Mouse (Mus musculus) heart, embryonic 16.5 days (tissue): ENCODE measurements at regions not wholly inside any gene's neighbourhood (a gene's known extent, or its start where the extent isn't known, plus 50 kb on each side); places are given as distances from the start of the nearest gene placed in this dataset.

ENCODE experiments used
- ATAC-seq: fragments of 200-750 bp; cut with Nextera tagmentation; replicated peaks from 2 replicates; pipeline ENCODE4 v1.8.0; 2017; ENCODE audit warnings: moderate number of reproducible peaks; ENCODE audit not compliant: insufficient read depth, low FRiP score; ENCODE audit errors: extremely low read depth
- H3K27ac ChIP-seq: fragments of 300-500 bp; sonication (generic); 2 replicates; pipeline ENCODE4 v1.5.1; 2014; ENCODE audit warnings: mild to moderate bottlenecking, low read length, control low read depth, moderate library complexity
- H3K27me3 ChIP-seq: fragments of 300-500 bp; sonication (generic); 2 replicates; pipeline ENCODE4 v1.6.1; 2014; ENCODE audit warnings: low read length, mixed read lengths; ENCODE audit not compliant: control insufficient read depth, insufficient read depth
- H3K36me3 ChIP-seq: fragments of 300-500 bp; sonication (generic); 2 replicates; pipeline ENCODE4 v1.6.1; 2014; ENCODE audit not compliant: control insufficient read depth, insufficient read depth
- H3K4me1 ChIP-seq: fragments of 300-500 bp; sonication (generic); 2 replicates; pipeline ENCODE4 v1.6.1; 2014; ENCODE audit warnings: low read length, mixed read lengths; ENCODE audit not compliant: control insufficient read depth, insufficient read depth
- H3K4me2 ChIP-seq: fragments of 300-500 bp; sonication (generic); 2 replicates; pipeline ENCODE4 v1.6.1; 2014; ENCODE audit warnings: low read depth, mild to moderate bottlenecking, control low read depth, low read length
- H3K4me3 ChIP-seq: fragments of 300-500 bp; sonication (generic); 2 replicates; pipeline ENCODE4 v1.5.1; 2014; ENCODE audit warnings: mild to moderate bottlenecking, control low read depth, low read length
- H3K9ac ChIP-seq: fragments of 300-500 bp; sonication (generic); 2 replicates; pipeline ENCODE4 v1.6.1; 2014; ENCODE audit warnings: low read length, control low read depth
- H3K9me3 ChIP-seq: fragments of 300-500 bp; sonication (generic); replicated peaks from 2 replicates; pipeline ENCODE4 v1.6.1; 2016; ENCODE audit warnings: low read length; ENCODE audit not compliant: control insufficient read depth
- WGBS: fragments of 180-500 bp; shearing (Covaris S2); extraction: QIAGEN DNeasy Blood & Tissue Kit; methylation state at CpG from one replicate; pipeline ENCODE4 v1.1.7; 2014; 5-methylcytosine and 5-hydroxymethylcytosine counted together

- Histone ChIP-seq H3K4me1 (no peaks in the 10 kb centered on the region), H3K27ac (no peak overlapping the region), H3K4me2 (no peak overlapping the region), H3K9ac (no peak overlapping the region), H3K4me3 (no peak overlapping the region), H3K27me3 (no peaks in the 10 kb centered on the region), H3K36me3 (no peaks in the 10 kb centered on the region), H3K9me3 (no peaks in the 10 kb centered on the region)
- ATAC-seq: no peak
- 88% methylated on average over 2 of the region's 2 CpGs for WGBS
Measured at GRCm38 (mm10) chr10:96957019-96957418, 340.2 kb downstream of the Btg1 start.

DNA sequence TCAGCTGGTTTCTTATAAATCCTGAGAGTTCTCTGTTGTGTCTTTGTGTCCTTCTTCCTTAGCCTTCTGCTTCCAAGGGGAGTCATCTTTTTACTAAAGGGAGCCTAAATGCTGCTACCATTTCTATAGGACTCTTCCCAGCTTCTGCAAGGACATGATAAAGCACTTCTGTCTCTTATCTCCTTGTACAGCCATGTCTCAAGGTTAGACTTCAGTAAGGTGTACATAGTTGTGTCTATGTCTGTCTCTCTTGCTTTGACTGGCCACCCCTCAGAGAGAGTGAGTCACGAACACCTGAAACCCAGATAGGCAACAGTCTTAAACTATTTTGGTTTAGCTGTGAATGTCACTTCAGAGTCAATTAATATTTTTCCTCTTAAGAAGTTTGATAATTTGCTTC is 353.0 kb downstream of the Btg1 start:
- Histone ChIP-seq H3K27ac (no peak overlapping the region), H3K36me3 (no peaks in the 10 kb centered on the region), H3K27me3 (no peaks in the 10 kb centered on the region), H3K4me3 (no peak overlapping the region), H3K4me1 (no peaks in the 10 kb centered on the region), H3K4me2 (no peak overlapping the region), H3K9ac (no peak overlapping the region), H3K9me3 (no peaks in the 10 kb centered on the region)
- WGBS: 93% methylated on average over 1 of the region's 1 CpGs
- ATAC-seq: no peak

- 82% methylated on average over 4 of the region's 4 CpGs for WGBS
- no peak overlapping the region for H3K4me3 ChIP-seq
- no peak overlapping the region for H3K4me2 ChIP-seq
- no peak for ATAC-seq
- H3K27me3 ChIP-seq: no peaks in the 10 kb centered on the region
- no peaks in the 10 kb centered on the region for H3K36me3 ChIP-seq
- no peaks in the 10 kb centered on the region for H3K4me1 ChIP-seq
- no peak overlapping the region for H3K27ac ChIP-seq
- H3K9me3 ChIP-seq: no peaks in the 10 kb centered on the region
- H3K9ac ChIP-seq: no peak overlapping the region
Measured at GRCm38 (mm10) chr10:96970737-96971136, 353.9 kb downstream of the Btg1 start.

- no peaks in the 10 kb centered on the region for H3K36me3 ChIP-seq
- no peak overlapping the region for H3K27ac ChIP-seq
- no peaks in the 10 kb centered on the region for H3K27me3 ChIP-seq
- 65% methylated on average over 3 of the region's 3 CpGs for whole genome bisulfite sequencing
- no peak for ATAC-seq
- no peaks in the 10 kb centered on the region for H3K4me1 ChIP-seq
- H3K9me3 ChIP-seq: no peaks in the 10 kb centered on the region
- H3K9ac ChIP-seq: no peak overlapping the region
- no peak overlapping the region for H3K4me3 ChIP-seq
- H3K4me2 ChIP-seq: no peak overlapping the region
Measured at GRCm38 (mm10) chr10:96971810-96972209, 355.0 kb downstream of the Btg1 start.

DNA sequence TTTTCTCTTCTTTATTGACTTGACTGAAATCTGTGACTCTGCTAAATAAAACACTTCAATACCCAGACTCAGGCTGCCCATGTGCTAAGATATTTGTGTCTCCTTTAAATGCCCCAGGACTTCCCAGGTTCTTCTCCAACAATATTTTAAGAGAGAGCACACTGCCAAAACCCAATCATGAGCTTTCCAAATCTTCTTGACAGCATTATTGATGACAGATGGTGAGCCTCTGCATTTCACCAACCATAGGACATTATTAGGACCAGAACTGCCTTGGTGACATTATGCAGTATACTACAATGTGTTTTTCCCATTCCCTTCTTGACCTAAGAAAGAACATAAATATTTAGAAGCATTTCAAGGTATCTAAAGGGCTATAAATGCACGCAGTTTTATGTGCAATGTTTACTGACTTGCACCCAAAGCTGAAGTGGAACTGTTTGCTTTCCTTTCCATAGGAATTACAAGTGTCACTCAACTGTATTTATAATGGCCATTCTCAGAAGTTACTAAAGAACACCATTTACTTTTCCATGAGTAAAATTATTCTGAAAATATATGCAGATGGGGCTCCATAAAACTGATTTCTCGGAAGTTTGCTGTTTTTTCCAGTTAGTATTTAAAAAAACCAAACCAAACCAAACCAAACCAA is 357.6 kb downstream of the Btg1 start:
- Histone ChIP-seq H3K27ac (no peak overlapping the region), H3K4me1 (no peaks in the 10 kb centered on the region), H3K27me3 (no peaks in the 10 kb centered on the region), H3K4me3 (no peak overlapping the region), H3K36me3 (no peaks in the 10 kb centered on the region), H3K9ac (no peak overlapping the region), H3K4me2 (no peak overlapping the region), H3K9me3 (no peaks in the 10 kb centered on the region)
- no peak for ATAC-seq
- 69% methylated on average over 2 of the region's 2 CpGs for WGBS

GRCm38 (mm10) chr10:96976691-96977090 is 359.9 kb downstream of the Btg1 start:
- Histone ChIP-seq H3K27me3 (no peaks in the 10 kb centered on the region), H3K36me3 (no peaks in the 10 kb centered on the region), H3K9ac (no peak overlapping the region), H3K4me1 (no peaks in the 10 kb centered on the region), H3K4me3 (no peak overlapping the region), H3K4me2 (no peak overlapping the region), H3K27ac (no peak overlapping the region), H3K9me3 (no peaks in the 10 kb centered on the region)
- no peak for ATAC-seq

- H3K4me2 ChIP-seq: no peak overlapping the region
- ATAC-seq: no peak
- no peak overlapping the region for H3K4me3 ChIP-seq
- H3K9ac ChIP-seq: no peak overlapping the region
- no peaks in the 10 kb centered on the region for H3K36me3 ChIP-seq
- H3K9me3 ChIP-seq: no peaks in the 10 kb centered on the region
- no peaks in the 10 kb centered on the region for H3K4me1 ChIP-seq
- H3K27ac ChIP-seq: no peak overlapping the region
- no peaks in the 10 kb centered on the region for H3K27me3 ChIP-seq
- 66% methylated on average over 3 of the region's 3 CpGs for whole genome bisulfite sequencing
Measured at GRCm38 (mm10) chr10:96980494-96980831, 363.7 kb downstream of the Btg1 start.

DNA sequence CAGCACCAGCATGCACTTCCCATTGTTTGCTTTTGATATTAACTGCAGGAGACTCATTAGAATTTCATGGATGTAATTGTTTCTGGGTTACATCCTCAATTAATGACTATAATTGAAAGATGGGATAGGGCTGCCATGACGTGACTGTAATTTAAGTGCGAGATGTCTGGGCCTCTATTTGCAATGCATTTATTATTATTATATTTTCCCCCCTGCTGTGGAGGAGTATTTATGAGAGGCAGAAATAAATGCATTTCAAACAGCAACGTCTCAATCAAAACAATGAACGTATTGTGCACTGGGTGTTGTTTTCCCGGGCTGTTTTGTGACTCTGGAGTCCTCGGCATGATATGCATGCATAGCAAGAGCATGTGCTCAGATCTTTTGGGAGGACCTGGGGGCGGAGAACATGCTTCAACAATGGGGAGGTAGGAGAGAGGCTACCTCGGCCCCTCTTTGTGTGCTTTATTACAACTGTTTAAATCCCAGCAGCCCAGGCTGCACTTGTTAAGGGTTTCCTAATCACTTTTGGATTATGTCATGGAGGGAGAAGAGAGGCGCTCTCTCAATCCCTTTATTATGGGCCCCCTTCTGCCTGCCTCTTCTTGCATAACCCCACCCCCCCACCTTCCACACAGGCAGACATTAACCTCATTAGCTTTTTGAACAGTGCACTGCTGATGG is 364.2 kb downstream of the Btg1 start:
- Histone ChIP-seq H3K9ac (no peak overlapping the region), H3K4me1 (no peaks in the 10 kb centered on the region), H3K9me3 (no peaks in the 10 kb centered on the region), H3K4me3 (no peak overlapping the region), H3K27ac (no peak overlapping the region), H3K27me3 (no peaks in the 10 kb centered on the region), H3K36me3 (no peaks in the 10 kb centered on the region), H3K4me2 (no peak overlapping the region)
- ATAC-seq: no peak
- 77% methylated on average over 9 of the region's 9 CpGs for WGBS

DNA sequence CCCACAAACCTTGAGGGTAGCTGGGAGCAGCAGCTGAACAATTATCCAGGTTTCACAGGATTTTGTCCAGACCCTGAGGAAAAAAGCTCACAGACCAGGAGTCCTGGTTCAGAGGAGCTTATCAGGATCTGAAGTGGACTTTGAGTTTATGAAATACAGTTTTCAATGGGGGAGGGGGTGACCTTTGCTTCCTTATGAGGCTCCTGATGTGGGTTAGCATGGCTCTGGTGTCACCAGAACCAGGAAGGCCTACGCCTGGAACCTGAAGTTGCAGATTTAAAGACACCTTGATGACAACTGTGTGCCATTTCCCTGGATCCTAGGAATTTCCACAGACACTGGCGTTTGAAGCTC is 364.7 kb downstream of the Btg1 start:
- 81% methylated on average over 2 of the region's 2 CpGs for WGBS
- no peak overlapping the region for H3K9ac ChIP-seq

More for the DNA sequence above, 364.7 kb downstream of the Btg1 start:
- Histone ChIP-seq H3K4me3 (no peak overlapping the region), H3K27me3 (no peaks in the 10 kb centered on the region), H3K9me3 (no peaks in the 10 kb centered on the region), H3K36me3 (no peaks in the 10 kb centered on the region), H3K4me1 (no peaks in the 10 kb centered on the region), H3K27ac (no peak overlapping the region), H3K4me2 (no peak overlapping the region)
- ATAC-seq: no peak
